Mouse (Mus musculus): Measurements from ENCODE around the gene Srrm4. TPM values are rescaled to one million over a fixed set of nuclear protein-coding genes. Genes with fewer than 3 reads are reported as not detected.

Srrm4 gene
- polyA plus RNA-seq, 1 experiment from 2014 or later: 32.7 TPM

- Histone ChIP-seq H3K4me1 (no peaks in the 10 kb centered on the region), H3K4me3 (no peak overlapping the region), H3K9me3 (no peaks in the 10 kb centered on the region), H3K36me3 (peaks cover 21% of the 10 kb centered on the region), H3K9ac (replicated peaks) (no peak overlapping the region), H3K27me3 (no peaks in the 10 kb centered on the region), H3K27ac (replicated peaks) (no peak overlapping the region), H3K4me2 (replicated peaks) (no peak overlapping the region)
- ATAC-seq (replicated peaks): no peak
- 43% methylated on average over 11 of the region's 11 CpGs for WGBS
These were observed 45.9 kb downstream of the Srrm4 start for GRCm38 (mm10) chr5:116545746-116546145.

- no peaks in the 10 kb centered on the region for H3K9me3 ChIP-seq
- H3K27ac ChIP-seq (replicated peaks): no peak overlapping the region
- H3K4me2 ChIP-seq (replicated peaks): no peak overlapping the region
- H3K9ac ChIP-seq (replicated peaks): no peak overlapping the region
- WGBS: 72% methylated on average over 7 of the region's 7 CpGs
- peaks cover 16% of the 10 kb centered on the region for H3K4me1 ChIP-seq
- H3K36me3 ChIP-seq: peaks cover 14% of the 10 kb centered on the region
- H3K27me3 ChIP-seq: no peaks in the 10 kb centered on the region
- no peak for ATAC-seq (replicated peaks)
- no peak overlapping the region for H3K4me3 ChIP-seq
These were observed 49.3 kb downstream of the Srrm4 start for GRCm38 (mm10) chr5:116542317-116542716.

- Histone ChIP-seq H3K27ac (replicated peaks) (0 out of 2 replicates have a peak overlapping the region, but pooled peaks have one; percentile 50), H3K36me3 (0 out of 2 replicates have a peak, but pooled peaks cover 3% of the 10 kb centered on the region), H3K4me1 (peaks cover 16% of the 10 kb centered on the region), H3K9me3 (no peaks in the 10 kb centered on the region), H3K4me2 (replicated peaks) (no peak overlapping the region), H3K4me3 (no peak overlapping the region), H3K9ac (replicated peaks) (no peak overlapping the region), H3K27me3 (no peaks in the 10 kb centered on the region)
- 78% methylated on average over 3 of the region's 3 CpGs for WGBS
- no peak for ATAC-seq (replicated peaks)
These were observed 50.5 kb downstream of the Srrm4 start for GRCm38 (mm10) chr5:116541128-116541527.

DNA sequence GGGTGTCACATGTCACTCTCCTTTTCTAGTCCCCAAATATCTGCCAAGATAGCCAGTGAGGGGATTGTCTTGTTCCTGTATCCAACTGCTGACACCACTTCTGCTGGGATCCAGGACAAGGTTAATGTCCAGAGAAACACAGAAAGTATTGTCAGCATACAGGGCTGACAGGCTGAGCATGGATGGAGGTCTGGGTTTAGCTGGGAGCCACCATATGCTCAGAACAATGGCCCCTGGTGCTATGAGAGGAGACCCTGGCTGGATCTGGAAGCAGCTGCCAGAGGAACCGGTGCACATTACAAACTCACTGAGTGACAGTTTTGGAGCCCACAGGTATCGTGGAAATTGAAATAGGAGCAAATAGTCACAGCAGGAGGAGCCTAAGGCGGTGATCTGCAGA is 52.3 kb downstream of the Srrm4 start:
- WGBS: 52% methylated on average over 3 of the region's 3 CpGs
- Histone ChIP-seq H3K9ac (replicated peaks) (no peak overlapping the region), H3K36me3 (0 out of 2 replicates have a peak, but pooled peaks cover 6% of the 10 kb centered on the region), H3K4me3 (no peak overlapping the region), H3K27me3 (no peaks in the 10 kb centered on the region), H3K9me3 (no peaks in the 10 kb centered on the region), H3K4me2 (replicated peaks) (no peak overlapping the region), H3K27ac (replicated peaks) (peak overlapping the region; percentile 20), H3K4me1 (peaks cover 16% of the 10 kb centered on the region)
- no peak for ATAC-seq (replicated peaks)

DNA sequence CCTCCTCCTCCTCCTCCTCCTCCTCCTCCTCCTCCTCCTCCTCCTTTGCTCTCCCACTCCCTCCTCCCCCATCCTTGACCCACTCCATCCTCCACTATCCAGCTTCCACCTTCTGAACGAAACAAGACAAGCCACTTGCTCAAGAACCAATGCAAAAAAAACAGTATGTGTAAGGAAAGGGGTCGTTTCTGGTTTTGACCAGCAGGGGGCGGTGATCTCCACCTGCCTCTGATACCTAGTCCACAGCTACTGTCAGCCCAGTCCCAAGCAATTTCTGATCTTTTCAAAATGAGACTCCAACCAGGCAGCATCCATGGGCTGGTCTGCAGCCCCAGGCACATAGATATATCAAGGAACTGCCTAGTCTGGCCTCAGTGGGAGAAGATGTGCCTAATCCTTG is 53.1 kb downstream of the Srrm4 start:
- Histone ChIP-seq H3K4me3 (no peak overlapping the region), H3K27ac (replicated peaks) (no peak overlapping the region), H3K9me3 (no peaks in the 10 kb centered on the region), H3K4me1 (peaks cover 16% of the 10 kb centered on the region), H3K27me3 (no peaks in the 10 kb centered on the region), H3K36me3 (0 out of 2 replicates have a peak, but pooled peaks cover 6% of the 10 kb centered on the region), H3K4me2 (replicated peaks) (no peak overlapping the region), H3K9ac (replicated peaks) (no peak overlapping the region)
- WGBS: 58% methylated on average over 3 of the region's 3 CpGs
- ATAC-seq (replicated peaks): no peak

GRCm38 (mm10) chr5:116526324-116526723 is 65.3 kb downstream of the Srrm4 start:
- 13% methylated on average over 4 of the region's 4 CpGs for WGBS

DNA sequence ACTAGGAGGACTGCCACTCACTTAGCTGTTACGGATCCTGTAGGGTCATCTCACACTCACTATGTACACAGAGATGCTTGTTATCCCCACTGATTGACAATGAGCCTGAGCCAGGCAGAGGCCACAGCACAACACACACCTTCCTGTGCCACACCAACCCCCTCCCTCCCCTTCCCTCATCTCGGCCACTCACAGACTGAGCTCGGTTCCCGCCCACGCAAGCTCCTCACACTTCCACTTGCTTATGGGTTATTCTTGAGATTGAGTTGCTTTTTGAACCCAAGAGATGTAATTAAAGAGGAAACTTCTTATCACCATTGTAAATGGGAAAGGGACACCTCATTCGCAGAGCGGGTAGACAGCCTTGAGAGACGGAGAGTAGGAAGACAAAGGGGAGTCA is 66.3 kb downstream of the Srrm4 start:
- no peaks in the 10 kb centered on the region for H3K36me3 ChIP-seq
- no peak overlapping the region for H3K9ac ChIP-seq (replicated peaks)
- no peak overlapping the region for H3K4me3 ChIP-seq
- peaks cover 46% of the 10 kb centered on the region for H3K4me1 ChIP-seq
- WGBS: 69% methylated on average over 8 of the region's 8 CpGs
- no peaks in the 10 kb centered on the region for H3K9me3 ChIP-seq
- peak overlapping the region; percentile 81; the same call in 1 of the 2 replicates for H3K27ac ChIP-seq (replicated peaks)
- no peaks in the 10 kb centered on the region for H3K27me3 ChIP-seq
- no peak overlapping the region for H3K4me2 ChIP-seq (replicated peaks)
- ATAC-seq (replicated peaks): no peak

More at GRCm38 (mm10) chr5:116526324-116526723, 65.3 kb downstream of the Srrm4 start:
- Histone ChIP-seq H3K4me2 (replicated peaks) (no peak overlapping the region), H3K36me3 (no peaks in the 10 kb centered on the region), H3K9ac (replicated peaks) (no peak overlapping the region), H3K4me3 (no peak overlapping the region), H3K27ac (replicated peaks) (peak overlapping the region; percentile 81), H3K4me1 (peaks cover 46% of the 10 kb centered on the region), H3K27me3 (no peaks in the 10 kb centered on the region), H3K9me3 (no peaks in the 10 kb centered on the region)
- ATAC-seq (replicated peaks): peak; percentile 82

DNA sequence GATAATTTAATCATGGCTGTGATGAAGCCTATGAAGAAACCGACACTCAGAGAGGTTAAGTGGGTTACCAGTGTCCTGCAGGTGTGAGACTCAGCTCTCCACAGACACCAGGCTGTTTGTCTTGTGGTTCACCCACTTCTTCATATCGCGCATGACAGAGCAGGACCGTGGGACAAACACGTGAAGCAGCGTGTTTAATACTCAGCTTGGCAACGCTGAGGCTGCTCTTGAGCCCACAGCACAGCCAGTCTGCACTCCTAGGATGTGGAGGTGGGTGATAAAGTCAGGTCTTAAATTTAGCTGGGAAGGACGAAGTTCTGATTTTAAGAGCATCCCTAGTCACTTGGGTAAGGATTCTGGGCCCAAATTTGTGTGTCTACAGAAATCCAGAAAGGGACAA is 68.1 kb downstream of the Srrm4 start:
- Histone ChIP-seq H3K9me3 (no peaks in the 10 kb centered on the region), H3K27ac (replicated peaks) (no peak overlapping the region), H3K4me1 (peaks cover 34% of the 10 kb centered on the region), H3K9ac (replicated peaks) (no peak overlapping the region), H3K27me3 (no peaks in the 10 kb centered on the region), H3K4me2 (replicated peaks) (no peak overlapping the region), H3K36me3 (no peaks in the 10 kb centered on the region), H3K4me3 (no peak overlapping the region)
- no peak for ATAC-seq (replicated peaks)
- 84% methylated on average over 8 of the region's 8 CpGs for WGBS

DNA sequence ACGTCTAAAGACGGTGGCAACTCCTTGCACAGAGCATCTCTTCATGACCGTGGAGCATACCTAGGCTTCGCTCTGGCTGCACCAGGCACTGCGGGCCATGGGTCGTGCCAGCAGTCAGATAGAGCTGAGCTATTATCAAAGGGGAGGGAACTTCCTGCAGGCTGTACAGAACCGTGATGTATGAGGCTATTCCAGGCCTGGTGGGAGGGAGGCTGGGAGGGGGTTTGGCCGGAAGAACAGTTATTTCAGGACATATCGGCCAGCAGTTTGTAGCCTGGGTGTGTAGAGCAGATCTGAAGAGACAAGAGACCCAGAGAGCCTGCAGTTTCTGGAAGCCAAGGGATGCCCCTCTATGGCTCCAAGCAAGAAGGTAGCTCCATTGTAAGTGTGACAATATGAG is 68.5 kb downstream of the Srrm4 start:
- H3K4me3 ChIP-seq: no peak overlapping the region
- no peaks in the 10 kb centered on the region for H3K9me3 ChIP-seq
- no peak overlapping the region for H3K4me2 ChIP-seq (replicated peaks)
- no peak overlapping the region for H3K9ac ChIP-seq (replicated peaks)
- no peaks in the 10 kb centered on the region for H3K36me3 ChIP-seq
- no peak for ATAC-seq (replicated peaks)
- H3K27me3 ChIP-seq: no peaks in the 10 kb centered on the region
- H3K4me1 ChIP-seq: peaks cover 32% of the 10 kb centered on the region
- WGBS: 63% methylated on average over 9 of the region's 9 CpGs
- no peak overlapping the region for H3K27ac ChIP-seq (replicated peaks)

- H3K4me3 ChIP-seq: no peak overlapping the region
- H3K9me3 ChIP-seq: no peaks in the 10 kb centered on the region
- 79% methylated on average over 11 of the region's 11 CpGs for WGBS
- no peak overlapping the region for H3K4me2 ChIP-seq (replicated peaks)
- ATAC-seq (replicated peaks): no peak
- H3K36me3 ChIP-seq: no peaks in the 10 kb centered on the region
- no peaks in the 10 kb centered on the region for H3K27me3 ChIP-seq
- H3K9ac ChIP-seq (replicated peaks): no peak overlapping the region
- H3K4me1 ChIP-seq: peaks cover 36% of the 10 kb centered on the region
- no peak overlapping the region for H3K27ac ChIP-seq (replicated peaks)
These were observed 69.3 kb downstream of the Srrm4 start for GRCm38 (mm10) chr5:116522273-116522672.

DNA sequence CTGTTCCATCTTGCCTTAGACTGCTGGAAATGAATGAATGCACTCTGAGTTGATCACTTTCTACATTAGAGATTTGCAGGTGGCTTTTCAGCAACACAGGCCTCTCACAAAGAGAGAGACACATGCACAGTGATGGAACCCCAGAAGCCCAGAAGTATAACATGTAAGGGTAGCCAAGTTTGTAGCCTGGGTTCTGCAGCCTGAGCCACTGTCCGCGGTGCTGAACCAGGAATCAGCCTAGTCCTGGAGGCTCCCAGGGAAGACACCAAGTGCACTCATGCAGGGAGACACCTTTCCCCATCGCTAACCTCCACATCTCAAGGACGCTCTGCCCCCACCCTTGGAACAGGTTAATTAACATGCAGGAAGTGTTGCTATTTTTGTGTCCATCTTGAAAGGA is 73.6 kb downstream of the Srrm4 start:
- Histone ChIP-seq H3K27me3 (no peaks in the 10 kb centered on the region), H3K9ac (replicated peaks) (no peak overlapping the region), H3K4me2 (replicated peaks) (no peak overlapping the region), H3K4me1 (peaks cover 9% of the 10 kb centered on the region; the same call in 1 of the 2 replicates), H3K9me3 (no peaks in the 10 kb centered on the region), H3K36me3 (no peaks in the 10 kb centered on the region), H3K4me3 (no peak overlapping the region), H3K27ac (replicated peaks) (peak overlapping the region; percentile 31)
- WGBS: 32% methylated on average over 4 of the region's 4 CpGs
- ATAC-seq (replicated peaks): no peak

DNA sequence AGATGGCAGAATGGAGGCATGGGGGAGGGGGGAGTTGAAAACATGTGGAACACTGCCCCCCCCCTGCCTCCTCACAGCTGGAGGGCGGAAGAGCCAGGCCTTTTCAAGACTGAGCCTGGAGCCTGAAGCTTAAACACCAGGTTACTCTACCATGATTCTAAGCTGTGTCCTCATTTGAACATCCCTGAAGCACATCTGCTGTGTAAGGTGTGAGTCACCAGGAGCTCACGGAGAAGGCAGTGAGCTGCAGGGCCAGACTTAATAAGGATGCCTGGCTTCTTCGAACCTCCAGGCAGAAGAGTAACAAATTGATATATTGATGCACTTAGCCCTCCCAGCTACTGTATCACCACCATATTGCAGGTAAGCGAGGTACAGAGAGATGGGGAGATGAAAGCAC is 79.5 kb downstream of the Srrm4 start:
- no peak overlapping the region for H3K9ac ChIP-seq (replicated peaks)
- WGBS: 75% methylated on average over 4 of the region's 4 CpGs
- H3K27ac ChIP-seq (replicated peaks): no peak overlapping the region

GRCm38 (mm10) chr5:116510229-116510628 is 81.4 kb downstream of the Srrm4 start:
- H3K4me2 ChIP-seq (replicated peaks): no peak overlapping the region
- no peaks in the 10 kb centered on the region for H3K27me3 ChIP-seq
- no peak overlapping the region for H3K9ac ChIP-seq (replicated peaks)
- no peak overlapping the region for H3K4me3 ChIP-seq
- WGBS: 68% methylated on average over 5 of the region's 5 CpGs
- H3K4me1 ChIP-seq: peaks cover 29% of the 10 kb centered on the region
- H3K9me3 ChIP-seq: no peaks in the 10 kb centered on the region
- peak overlapping the region; percentile 55 for H3K27ac ChIP-seq (replicated peaks)
- H3K36me3 ChIP-seq: no peaks in the 10 kb centered on the region
- ATAC-seq (replicated peaks): no peak

More for the DNA sequence above, 79.5 kb downstream of the Srrm4 start:
- Histone ChIP-seq H3K4me2 (replicated peaks) (no peak overlapping the region), H3K36me3 (no peaks in the 10 kb centered on the region), H3K4me1 (peaks cover 27% of the 10 kb centered on the region), H3K4me3 (no peak overlapping the region), H3K9me3 (no peaks in the 10 kb centered on the region), H3K27me3 (no peaks in the 10 kb centered on the region)
- ATAC-seq (replicated peaks): no peak
